Mouse (Mus musculus): Measurements from ENCODE around the gene Gm21981.

Gene Gm21981

GRCm38 (mm10) chr17:47694442-47694502, at the start of gene Gm21981:
Gm21981 (minus strand) TSS chr17:47694455.
- no peak for DNase-seq (ENCODE audit: low read depth in 2 of 2, low spot score in 2 of 2)

GRCm38 (mm10) chr17:47742991-47743734, 48.9 kb upstream of the Gm21981 start:
- peak in 1 of 2 experiments; percentile 41 for DNase-seq (ENCODE audit: low read depth in 2 of 2, low spot score in 2 of 2)

GRCm38 (mm10) chr17:47740186-47740585, 45.9 kb upstream of the Gm21981 start:
- no peak for DNase-seq (ENCODE audit: low read depth in 2 of 2, low spot score in 2 of 2)

GRCm38 (mm10) chr17:47738879-47739798, 44.9 kb upstream of the Gm21981 start:
- peak in 1 of 2 experiments; percentile 33 for DNase-seq (ENCODE audit: low read depth in 2 of 2, low spot score in 2 of 2)

- DNase-seq (ENCODE audit: low read depth in 2 of 2, low spot score in 2 of 2): peak; percentile 21 to 37
Measured at GRCm38 (mm10) chr17:47738066-47738878, 44.0 kb upstream of the Gm21981 start.

- DNase-seq (ENCODE audit: low read depth in 2 of 2, low spot score in 2 of 2): peak; percentile 29 to 45
Measured at GRCm38 (mm10) chr17:47737271-47738065, 43.2 kb upstream of the Gm21981 start.

- DNase-seq (ENCODE audit: low read depth in 2 of 2, low spot score in 2 of 2): peak; percentile 96 to 97
Measured at GRCm38 (mm10) chr17:47736856-47737255, 42.6 kb upstream of the Gm21981 start, which contains the start of gene Tfeb. Tfeb (plus strand) TSS chr17:47737030.

- no peak for DNase-seq (ENCODE audit: low read depth in 2 of 2, low spot score in 2 of 2)
Measured at GRCm38 (mm10) chr17:47735553-47736100, 41.4 kb upstream of the Gm21981 start.

GRCm38 (mm10) chr17:47730633-47731575, 36.6 kb upstream of the Gm21981 start:
- no peak for DNase-seq (ENCODE audit: low read depth in 2 of 2, low spot score in 2 of 2)

- DNase-seq (ENCODE audit: low read depth in 2 of 2, low spot score in 2 of 2): no peak
Measured at GRCm38 (mm10) chr17:47726566-47726965, 32.3 kb upstream of the Gm21981 start, which contains the start of gene Pgc. Pgc (plus strand) TSS chr17:47726842.

- DNase-seq (ENCODE audit: low read depth in 2 of 2, low spot score in 2 of 2): no peak
Measured at GRCm38 (mm10) chr17:47721183-47721582, 26.9 kb upstream of the Gm21981 start.

- DNase-seq (ENCODE audit: low read depth in 2 of 2, low spot score in 2 of 2): no peak
Measured at GRCm38 (mm10) chr17:47715037-47715436, 20.8 kb upstream of the Gm21981 start.

- no peak for DNase-seq (ENCODE audit: low read depth in 2 of 2, low spot score in 2 of 2)
Measured at GRCm38 (mm10) chr17:47712889-47713571, 18.8 kb upstream of the Gm21981 start.

- no peak for DNase-seq (ENCODE audit: low read depth in 2 of 2, low spot score in 2 of 2)
Measured at GRCm38 (mm10) chr17:47711883-47712282, 17.6 kb upstream of the Gm21981 start.

GRCm38 (mm10) chr17:47710036-47710435, 15.8 kb upstream of the Gm21981 start:
- no peak for DNase-seq (ENCODE audit: low read depth in 2 of 2, low spot score in 2 of 2)

- DNase-seq (ENCODE audit: low read depth in 2 of 2, low spot score in 2 of 2): no peak
Measured at GRCm38 (mm10) chr17:47708972-47709371, 14.7 kb upstream of the Gm21981 start.

GRCm38 (mm10) chr17:47707961-47708360, 13.7 kb upstream of the Gm21981 start:
- no peak for DNase-seq (ENCODE audit: low read depth in 2 of 2, low spot score in 2 of 2)

GRCm38 (mm10) chr17:47706196-47706595, 11.9 kb upstream of the Gm21981 start:
- DNase-seq (ENCODE audit: low read depth in 2 of 2, low spot score in 2 of 2): no peak

- DNase-seq (ENCODE audit: low read depth in 2 of 2, low spot score in 2 of 2): no peak
Measured at GRCm38 (mm10) chr17:47704692-47705091, 10.4 kb upstream of the Gm21981 start.
